Mouse (Mus musculus) liver, adult (tissue): Measurements from ENCODE around the gene Flt3l.

ENCODE experiments used
- GATA4 ChIP-seq: IDR thresholded peaks from 2 replicates; pipeline ENCODE4 v1.6.1; 2014; ENCODE audit warnings: mild to moderate bottlenecking, low read length; ENCODE audit not compliant: insufficient replicate concordance

The Flt3l gene

GRCm38 (mm10) chr7:45154993-45155514 lies 18.8 kb upstream of the Flt3l start:
- TF ChIP-seq GATA4, result no peak

GRCm38 (mm10) chr7:45154096-45154992 lies 18.1 kb upstream of the Flt3l start, which contains the start of the genes Pih1d1 and Aldh16a1:
Gene Pih1d1 (plus strand): TSS chr7:45154303.
Gene Aldh16a1 (minus strand): TSS chr7:45154584.
- TF ChIP-seq GATA4, result no peak

- no peak for TF ChIP-seq GATA4
Measured at GRCm38 (mm10) chr7:45153586-45153985, 17.4 kb upstream of the Flt3l start.

DNA sequence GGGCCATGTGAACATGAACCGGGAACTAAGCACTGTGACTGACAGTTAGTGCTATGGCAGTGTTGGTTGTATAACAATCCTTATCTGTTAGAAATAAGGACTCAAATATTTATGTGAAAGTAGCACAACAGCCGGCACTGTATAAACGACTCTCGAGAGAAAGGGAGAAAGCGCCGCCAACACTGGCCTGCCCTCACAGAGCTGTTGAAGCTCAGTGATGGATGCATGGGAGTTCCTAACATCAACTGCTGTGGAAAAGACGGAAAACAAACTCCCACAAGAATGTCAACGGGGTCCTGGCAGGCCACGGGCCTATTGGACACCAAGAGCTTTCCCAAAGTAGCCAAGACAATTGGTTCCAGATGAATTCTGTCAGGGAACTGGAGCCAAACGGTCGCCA lies 15.1 kb upstream of the Flt3l start:
- TF ChIP-seq GATA4, result no peak

DNA sequence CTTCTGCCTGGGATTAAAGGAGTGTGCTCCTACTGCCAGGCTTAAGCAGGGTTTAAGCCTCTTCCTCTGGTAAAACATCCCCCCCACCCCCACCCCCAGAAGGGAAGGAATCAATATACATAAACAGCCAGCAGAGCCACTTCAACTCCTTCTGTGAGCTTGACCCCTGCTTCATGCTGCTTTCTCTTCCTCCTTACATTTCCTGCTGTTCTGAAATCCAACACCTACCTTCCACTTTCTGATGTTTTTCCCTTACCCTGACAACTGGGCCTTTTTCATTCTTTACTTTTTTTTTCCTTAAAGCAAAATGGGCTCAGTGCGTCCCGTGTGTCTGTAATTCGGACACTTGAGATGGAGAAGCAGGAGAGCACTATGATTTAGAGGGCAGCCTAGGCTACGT lies 14.1 kb upstream of the Flt3l start:
- no peak for TF ChIP-seq GATA4

DNA sequence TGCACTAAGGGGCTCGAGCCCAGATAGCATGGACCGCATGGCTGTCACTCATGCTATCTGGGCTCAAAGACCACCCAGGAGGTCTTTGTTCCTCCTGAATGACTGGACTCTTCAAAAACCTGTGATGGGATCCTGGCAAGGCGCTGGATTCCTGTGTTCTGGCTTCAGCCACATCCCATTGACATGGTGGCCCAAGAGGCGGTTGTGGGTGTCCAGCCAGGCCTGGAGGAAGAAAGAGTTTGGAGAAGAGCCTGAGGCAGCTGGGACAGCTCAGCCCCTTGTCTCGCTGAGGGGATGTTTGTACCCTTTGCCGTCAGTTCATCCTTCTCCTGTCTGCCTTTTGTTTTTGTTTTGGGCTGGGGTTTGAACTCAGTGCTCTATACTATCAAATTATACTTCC lies 13.3 kb upstream of the Flt3l start:
- no peak for TF ChIP-seq GATA4

DNA sequence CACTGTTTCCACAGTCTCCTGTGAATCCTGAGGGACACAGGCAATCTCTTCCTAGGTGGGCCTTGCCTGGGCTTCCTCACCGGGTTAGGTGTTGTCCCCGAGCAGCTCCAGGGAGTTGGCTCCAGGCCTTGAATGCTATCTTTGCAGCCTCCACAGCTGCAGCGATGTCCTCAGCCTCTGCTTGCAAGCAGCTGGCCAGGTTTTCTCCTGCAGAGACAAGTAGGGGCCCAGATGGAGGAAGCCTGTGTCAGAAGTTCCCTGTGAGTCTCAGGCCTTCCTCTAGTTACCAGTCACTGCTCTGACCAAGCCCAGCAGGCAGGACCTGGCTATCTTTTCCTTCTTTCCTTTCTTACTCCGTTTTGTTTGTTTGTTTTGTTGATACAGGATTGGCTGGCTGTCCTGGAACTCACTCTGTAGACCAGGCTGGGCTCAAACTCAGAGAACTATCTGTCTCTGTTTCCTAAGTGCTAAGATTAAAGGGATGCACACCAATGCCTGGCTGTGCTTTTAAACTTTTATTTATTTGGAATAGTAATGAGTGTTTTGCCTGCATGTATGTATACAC lies 12.4 kb upstream of the Flt3l start:
- TF ChIP-seq GATA4, result no peak

DNA sequence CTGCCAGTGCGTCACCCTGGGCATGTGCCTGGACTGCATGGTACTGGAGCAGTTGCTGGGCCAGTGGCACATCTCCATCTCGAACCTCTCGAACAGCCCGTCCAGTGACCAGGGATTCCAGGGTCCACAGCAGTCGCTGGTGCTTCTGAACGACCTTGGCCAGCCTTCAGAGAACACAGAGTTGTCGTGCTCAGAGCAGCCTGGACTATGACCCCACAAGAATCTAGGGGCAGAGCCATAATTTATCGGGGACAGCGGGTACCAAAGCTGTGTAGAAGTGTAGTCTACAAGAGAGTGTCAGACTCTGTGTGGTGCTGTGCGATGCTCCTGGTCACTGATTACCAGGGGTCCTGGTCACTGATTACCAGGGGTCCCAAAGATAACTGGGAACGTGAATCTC lies 11.7 kb upstream of the Flt3l start:
- TF ChIP-seq GATA4, result no peak

GRCm38 (mm10) chr7:45147267-45147666 lies 11.0 kb upstream of the Flt3l start:
- TF ChIP-seq GATA4, result no peak

DNA sequence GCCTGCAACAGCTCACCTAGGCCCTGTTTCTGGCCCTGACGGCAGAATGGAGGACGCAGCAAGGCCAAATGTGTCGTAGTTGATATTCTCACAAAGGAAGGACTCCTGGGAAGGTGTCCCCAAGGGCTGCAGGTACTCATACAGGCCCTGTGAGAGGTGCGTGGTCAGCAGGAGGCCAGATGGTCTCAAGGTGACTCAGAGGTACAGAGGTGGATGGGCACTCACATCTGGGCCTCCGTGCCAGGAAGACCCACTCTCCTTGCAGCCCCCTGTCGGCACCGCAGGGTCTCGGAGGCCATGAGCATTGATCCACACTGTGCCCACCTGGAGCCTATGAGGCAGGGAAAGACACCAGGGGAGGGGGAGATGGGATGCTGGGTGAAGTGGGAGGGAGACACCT lies 9.2 kb upstream of the Flt3l start:
- no peak for TF ChIP-seq GATA4

DNA sequence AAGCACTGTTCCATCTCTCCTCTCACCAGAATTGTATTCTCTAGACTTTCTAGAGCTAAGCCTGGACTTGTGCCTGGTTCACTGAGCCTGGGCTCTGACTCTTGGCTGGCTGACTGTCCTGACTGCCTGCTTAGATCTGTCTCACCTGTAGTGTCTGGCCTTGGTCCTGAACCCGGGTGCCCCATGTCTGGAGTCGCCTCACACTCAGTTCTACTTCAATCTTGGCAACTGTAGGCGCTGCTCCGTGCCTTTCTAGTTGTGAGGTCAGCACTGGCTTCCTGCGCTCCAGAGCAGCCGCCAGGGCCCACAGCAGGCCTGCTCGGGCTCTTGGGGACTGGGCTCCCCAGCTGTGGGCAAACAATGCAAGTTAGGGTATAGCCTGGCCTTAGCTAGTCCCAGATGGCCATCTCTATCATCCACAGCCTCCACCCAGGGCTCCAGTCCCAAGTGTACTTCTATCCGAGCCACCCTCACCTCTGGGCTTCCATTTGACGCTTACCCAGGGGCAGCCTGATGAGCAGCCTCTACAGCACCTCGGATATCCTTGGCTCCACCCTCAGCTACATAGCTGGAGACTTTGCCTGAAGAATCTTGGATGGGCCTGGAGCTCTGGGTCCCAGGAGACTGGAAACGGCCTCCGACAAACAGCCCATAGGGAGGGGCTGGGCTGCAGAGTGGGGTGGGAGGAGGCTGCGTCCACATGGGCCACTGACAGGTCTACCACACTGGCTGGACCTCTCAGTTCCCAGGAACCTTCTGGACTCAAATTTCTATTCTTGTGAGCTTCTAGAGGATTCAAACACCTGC lies 8.3 kb upstream of the Flt3l start:
- TF ChIP-seq GATA4, result no peak

GRCm38 (mm10) chr7:45141914-45142313 lies 5.7 kb upstream of the Flt3l start:
- TF ChIP-seq GATA4, result no peak

- no peak for TF ChIP-seq GATA4
Measured at GRCm38 (mm10) chr7:45141319-45141718, 5.1 kb upstream of the Flt3l start.

DNA sequence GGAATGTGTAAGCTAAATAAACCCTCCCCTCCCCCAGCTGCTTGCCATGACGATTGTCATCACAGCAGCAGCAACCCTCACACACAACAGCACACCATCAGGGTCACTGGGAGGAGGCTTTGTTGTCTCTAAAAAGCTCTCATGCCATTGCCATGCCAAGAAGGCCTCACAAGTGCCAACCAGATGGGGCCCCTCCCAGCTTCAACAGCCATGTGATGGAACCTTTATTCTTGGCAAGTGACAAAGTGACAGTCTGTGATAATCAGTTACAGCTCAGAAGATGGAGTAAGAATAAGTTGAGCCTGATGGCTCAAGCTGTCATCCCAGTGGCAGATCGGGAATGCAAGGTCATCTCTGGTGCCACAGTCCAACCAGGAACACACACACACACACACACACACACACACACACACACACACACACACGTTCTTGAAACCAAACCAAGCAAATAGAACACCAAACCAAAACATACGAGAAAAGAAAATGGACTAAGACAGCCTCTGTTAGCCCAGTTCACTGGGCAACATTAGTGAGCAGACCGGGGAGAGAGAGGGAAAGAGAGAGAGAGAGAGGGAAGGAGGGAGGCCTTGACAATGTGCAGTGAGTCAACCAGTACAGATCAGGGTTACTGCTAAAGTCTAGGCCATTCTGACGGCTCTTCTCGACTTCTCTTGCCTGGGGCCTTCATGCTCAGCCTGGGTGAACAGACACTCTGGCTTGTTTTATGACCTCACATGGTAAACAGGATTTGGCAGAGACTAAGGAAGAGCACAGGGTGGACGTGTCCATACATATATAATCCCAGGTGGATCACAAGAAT lies 3.9 kb upstream of the Flt3l start:
- TF ChIP-seq GATA4, result no peak

GRCm38 (mm10) chr7:45138403-45138802 lies 2.2 kb upstream of the Flt3l start:
- TF ChIP-seq GATA4, result no peak
